Mouse (Mus musculus): ENCODE data around the gene Atp8a1.

GRCm38 (mm10) chr5:67631261-67631660, 216.0 kb downstream of the Atp8a1 start:
- TF ChIP-seq POLR2A (IDR thresholded peaks at IDR 0.05; ENCODE audit: control insufficient read depth, extremely low read depth, insufficient read depth, low read length, poor library complexity): no peak
- no peak for TF ChIP-seq CTCF (IDR thresholded peaks at IDR 0.05; ENCODE audit: borderline replicate concordance, control insufficient read depth, extremely low read depth, insufficient read depth, low read length, poor library complexity)

Measured in thymus, adult 2 months (tissue).